Mouse (Mus musculus) liver, adult 2 months (tissue): ENCODE data around the gene Acacb.

ENCODE experiments used
- CTCF ChIP-seq: fragments of 200-500 bp; IDR thresholded peaks from 2 replicates; pipeline ENCODE4 v1.5.1; 2011; ENCODE audit warnings: low read depth, low read length, control low read depth
- POLR2A ChIP-seq: fragments of 200-500 bp; IDR thresholded peaks from 2 replicates; pipeline ENCODE4 v1.6.1; 2011; ENCODE audit warnings: low read length, control low read depth; ENCODE audit not compliant: insufficient read depth; ENCODE audit errors: extremely low read depth

DNA sequence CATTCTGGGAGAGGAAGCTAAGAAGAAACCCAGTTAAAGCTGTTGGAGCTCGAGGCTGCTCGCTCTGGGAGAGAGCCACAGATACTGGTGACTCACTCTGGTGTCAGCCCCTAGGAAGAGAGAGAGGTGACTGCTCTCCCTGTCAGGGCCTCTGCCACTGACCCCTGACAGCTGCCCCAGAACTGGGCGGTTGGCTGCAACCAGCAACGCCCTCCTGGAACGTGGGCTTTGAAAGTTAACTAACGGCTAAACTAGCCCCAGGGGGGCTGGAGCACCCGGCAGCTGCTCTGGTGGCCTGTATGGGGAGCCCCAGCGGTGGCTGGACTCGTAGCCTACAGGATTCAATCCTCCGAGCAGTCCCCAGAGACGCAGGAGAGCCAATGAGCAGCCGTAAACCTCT is 123.6 kb downstream of the Acacb start:
- TF ChIP-seq CTCF: no peak
- TF ChIP-seq POLR2A: no peak
